Mouse (Mus musculus): ENCODE measurements at regions not wholly inside any gene's neighbourhood (a gene's known extent, or its start where the extent isn't known, plus 50 kb on each side); places are given as distances from the start of the nearest gene placed in this dataset.

DNA sequence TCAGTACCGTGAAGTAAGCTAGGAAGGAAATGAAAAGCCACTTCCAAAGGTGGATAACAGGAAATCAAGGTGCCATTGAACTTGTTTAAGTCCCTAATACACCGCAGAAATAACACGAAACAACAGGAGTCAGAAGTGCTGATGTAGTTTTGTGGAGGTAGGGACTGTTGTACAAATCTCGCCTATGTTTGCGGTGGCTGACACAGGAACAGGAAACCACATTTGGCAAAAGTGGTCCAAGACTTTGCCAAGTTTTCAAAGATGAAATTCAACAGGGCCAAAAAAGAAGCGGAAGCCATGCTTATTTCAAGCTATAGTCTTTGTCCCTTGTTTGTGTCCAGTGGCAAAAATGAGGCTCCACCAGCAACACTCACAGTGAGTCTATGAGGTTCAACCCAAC is 204.3 kb downstream of the Rpl36a-ps1 start:
- 82% methylated on average over 6 of the region's 6 CpGs for WGBS
- no peak for DNase-seq
- Histone ChIP-seq H3K4me1 (ENCODE audit: control insufficient read depth, insufficient read depth, low read length) (no peaks in the 10 kb centered on the region), H3K36me3 (ENCODE audit: control insufficient read depth, insufficient read depth, low read length) (no peaks in the 10 kb centered on the region), H3K27me3 (replicated peaks; ENCODE audit: control insufficient read depth, insufficient read depth, low read length) (no peaks in the 10 kb centered on the region), H3K27ac (ENCODE audit: insufficient read depth, low read depth, low read length) (no peak overlapping the region), H3K4me3 (ENCODE audit: insufficient read depth, low read depth, low read length) (no peak overlapping the region)
- TF ChIP-seq POLR2A (IDR thresholded peaks at IDR 0.05; ENCODE audit: low read depth, low read length) (no peak), CTCF (conservative IDR thresholded peaks at IDR 0.05; ENCODE audit: insufficient read depth, insufficient read length, low read depth, low read length) (no peak)

DNA sequence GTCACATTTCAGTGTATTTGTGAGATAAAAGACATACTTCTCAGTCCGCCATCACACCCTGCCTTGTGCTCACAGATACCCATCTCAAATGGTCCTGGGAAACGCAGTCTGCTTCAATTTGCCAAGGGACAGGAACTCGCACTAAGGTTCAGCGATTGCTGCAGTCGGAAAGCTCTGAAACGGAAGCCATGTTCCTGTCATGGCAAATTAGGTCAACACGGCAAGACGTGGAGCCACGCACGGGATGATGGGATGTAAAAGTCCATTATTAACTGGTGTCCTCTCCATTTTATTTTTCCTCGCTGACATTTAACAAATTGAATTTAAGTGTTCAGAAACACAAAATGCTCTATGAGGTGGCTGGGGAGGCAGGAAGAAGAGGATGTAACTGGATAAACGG is 212.4 kb downstream of the Rpl36a-ps1 start:
- Histone ChIP-seq H3K4me3 (ENCODE audit: insufficient read depth, low read depth, low read length) (no peak overlapping the region), H3K27ac (ENCODE audit: insufficient read depth, low read depth, low read length) (no peak overlapping the region), H3K27me3 (replicated peaks; ENCODE audit: control insufficient read depth, insufficient read depth, low read length) (no peaks in the 10 kb centered on the region), H3K4me1 (ENCODE audit: control insufficient read depth, insufficient read depth, low read length) (no peaks in the 10 kb centered on the region), H3K36me3 (ENCODE audit: control insufficient read depth, insufficient read depth, low read length) (no peaks in the 10 kb centered on the region)
- WGBS: 95% methylated on average over 12 of the region's 12 CpGs
- no peak for DNase-seq
- TF ChIP-seq POLR2A (IDR thresholded peaks at IDR 0.05; ENCODE audit: low read depth, low read length): no peak
- no peak for TF ChIP-seq CTCF (conservative IDR thresholded peaks at IDR 0.05; ENCODE audit: insufficient read depth, insufficient read length, low read depth, low read length)

DNA sequence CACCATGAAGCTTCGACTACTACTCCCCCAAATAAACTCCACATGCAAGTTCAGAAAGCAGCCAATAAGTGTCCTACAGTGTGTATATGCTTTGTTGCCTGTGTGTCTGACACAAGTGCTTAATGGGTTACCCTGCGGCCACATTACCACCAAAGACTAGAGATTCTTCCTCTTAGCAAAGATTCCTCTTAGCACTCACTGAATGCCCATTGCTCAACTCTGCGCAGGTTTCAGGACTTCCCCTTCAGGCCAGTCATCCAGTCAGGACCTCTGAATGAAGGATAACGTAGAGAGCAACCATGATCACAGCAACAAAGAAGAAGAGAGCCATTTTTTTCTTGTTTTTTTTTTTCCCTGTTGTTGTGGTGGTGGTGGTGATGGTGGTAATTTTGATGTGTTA is 222.0 kb downstream of the Rpl36a-ps1 start:
- TF ChIP-seq POLR2A (IDR thresholded peaks at IDR 0.05; ENCODE audit: low read depth, low read length) (no peak), CTCF (conservative IDR thresholded peaks at IDR 0.05; ENCODE audit: insufficient read depth, insufficient read length, low read depth, low read length) (no peak)
- no peaks in the 10 kb centered on the region for H3K36me3 ChIP-seq (ENCODE audit: control insufficient read depth, insufficient read depth, low read length)
- no peaks in the 10 kb centered on the region for H3K4me1 ChIP-seq (ENCODE audit: control insufficient read depth, insufficient read depth, low read length)
- DNase-seq: no peak
- no peaks in the 10 kb centered on the region for H3K27me3 ChIP-seq (replicated peaks; ENCODE audit: control insufficient read depth, insufficient read depth, low read length)
- H3K27ac ChIP-seq (ENCODE audit: insufficient read depth, low read depth, low read length): no peak overlapping the region
- 88% methylated on average over 4 of the region's 4 CpGs for WGBS
- no peak overlapping the region for H3K4me3 ChIP-seq (ENCODE audit: insufficient read depth, low read depth, low read length)

DNA sequence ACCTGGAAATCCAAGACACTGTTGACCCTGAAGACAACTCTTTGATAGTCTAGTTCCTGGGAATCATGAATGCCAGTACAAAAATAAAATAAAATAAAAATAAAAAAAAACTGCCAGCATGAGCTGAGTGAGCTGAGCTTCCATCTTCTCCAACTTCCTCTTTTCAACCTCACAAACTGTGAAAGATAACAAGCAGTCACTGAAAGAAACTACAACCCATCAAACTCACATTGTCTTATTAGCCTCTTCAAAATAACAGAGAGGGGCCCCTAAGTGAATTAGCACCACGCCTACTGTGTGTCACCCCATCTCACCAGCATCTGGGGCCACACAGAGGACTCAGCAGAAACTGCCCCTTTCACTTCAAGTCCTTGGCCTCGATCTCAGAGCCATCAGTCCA is 225.3 kb downstream of the Rpl36a-ps1 start:
- Histone ChIP-seq H3K27me3 (replicated peaks; ENCODE audit: control insufficient read depth, insufficient read depth, low read length) (no peaks in the 10 kb centered on the region), H3K4me1 (ENCODE audit: control insufficient read depth, insufficient read depth, low read length) (no peaks in the 10 kb centered on the region), H3K27ac (ENCODE audit: insufficient read depth, low read depth, low read length) (no peak overlapping the region), H3K36me3 (ENCODE audit: control insufficient read depth, insufficient read depth, low read length) (no peaks in the 10 kb centered on the region), H3K4me3 (ENCODE audit: insufficient read depth, low read depth, low read length) (no peak overlapping the region)
- no peak for DNase-seq
- TF ChIP-seq CTCF (conservative IDR thresholded peaks at IDR 0.05; ENCODE audit: insufficient read depth, insufficient read length, low read depth, low read length) (no peak), POLR2A (IDR thresholded peaks at IDR 0.05; ENCODE audit: low read depth, low read length) (no peak)
- 80% methylated on average over 2 of the region's 2 CpGs for WGBS

DNA sequence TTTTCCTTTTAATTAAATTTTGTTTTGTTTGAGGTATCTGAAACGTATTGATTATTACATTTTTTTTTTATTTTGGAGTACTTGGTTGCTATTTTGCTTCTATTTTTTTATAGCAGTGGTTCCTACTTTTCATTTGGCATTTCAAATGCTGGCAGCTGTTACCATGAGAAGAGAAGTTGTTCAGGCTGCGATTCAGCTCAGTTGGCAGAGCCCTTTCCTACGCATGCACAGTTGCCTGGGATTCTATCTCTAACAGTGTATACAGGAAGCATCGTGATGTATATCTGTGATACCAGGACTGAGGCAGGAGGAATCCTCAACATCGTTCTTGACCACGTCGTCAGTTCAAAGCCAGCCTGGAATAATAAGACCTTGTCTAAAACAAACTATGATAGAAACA is 226.6 kb downstream of the Rpl36a-ps1 start:
- H3K4me1 ChIP-seq (ENCODE audit: control insufficient read depth, insufficient read depth, low read length): no peaks in the 10 kb centered on the region
- no peak overlapping the region for H3K4me3 ChIP-seq (ENCODE audit: insufficient read depth, low read depth, low read length)
- no peak for DNase-seq
- no peaks in the 10 kb centered on the region for H3K27me3 ChIP-seq (replicated peaks; ENCODE audit: control insufficient read depth, insufficient read depth, low read length)
- H3K36me3 ChIP-seq (ENCODE audit: control insufficient read depth, insufficient read depth, low read length): no peaks in the 10 kb centered on the region
- TF ChIP-seq CTCF (conservative IDR thresholded peaks at IDR 0.05; ENCODE audit: insufficient read depth, insufficient read length, low read depth, low read length) (no peak), POLR2A (IDR thresholded peaks at IDR 0.05; ENCODE audit: low read depth, low read length) (no peak)
- WGBS: 80% methylated on average over 7 of the region's 7 CpGs
- H3K27ac ChIP-seq (ENCODE audit: insufficient read depth, low read depth, low read length): no peak overlapping the region

DNA sequence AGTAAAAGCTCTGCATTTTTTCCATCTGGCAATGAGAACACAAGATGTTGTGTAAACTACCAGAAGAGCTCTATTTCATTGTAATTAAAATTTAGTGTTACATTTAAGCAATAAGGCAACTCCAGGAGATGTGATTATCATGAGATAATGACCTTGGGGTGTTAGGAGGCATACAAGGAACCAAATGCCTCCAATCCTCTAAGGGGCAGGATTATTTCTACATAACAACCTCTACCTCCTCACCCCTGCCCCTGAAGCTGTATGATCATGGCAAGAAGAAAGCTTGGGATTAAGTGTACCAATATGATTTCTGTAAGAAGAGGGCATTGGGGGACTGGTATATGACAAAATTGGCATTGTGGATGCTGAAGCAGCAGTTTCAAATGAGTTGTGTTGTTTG is 228.8 kb downstream of the Rpl36a-ps1 start:
- Histone ChIP-seq H3K4me3 (ENCODE audit: insufficient read depth, low read depth, low read length) (no peak overlapping the region), H3K27me3 (replicated peaks; ENCODE audit: control insufficient read depth, insufficient read depth, low read length) (no peaks in the 10 kb centered on the region), H3K27ac (ENCODE audit: insufficient read depth, low read depth, low read length) (no peak overlapping the region), H3K36me3 (ENCODE audit: control insufficient read depth, insufficient read depth, low read length) (no peaks in the 10 kb centered on the region), H3K4me1 (ENCODE audit: control insufficient read depth, insufficient read depth, low read length) (no peaks in the 10 kb centered on the region)
- TF ChIP-seq POLR2A (IDR thresholded peaks at IDR 0.05; ENCODE audit: low read depth, low read length): no peak
- TF ChIP-seq CTCF (conservative IDR thresholded peaks at IDR 0.05; ENCODE audit: insufficient read depth, insufficient read length, low read depth, low read length): no peak
- no peak for DNase-seq

DNA sequence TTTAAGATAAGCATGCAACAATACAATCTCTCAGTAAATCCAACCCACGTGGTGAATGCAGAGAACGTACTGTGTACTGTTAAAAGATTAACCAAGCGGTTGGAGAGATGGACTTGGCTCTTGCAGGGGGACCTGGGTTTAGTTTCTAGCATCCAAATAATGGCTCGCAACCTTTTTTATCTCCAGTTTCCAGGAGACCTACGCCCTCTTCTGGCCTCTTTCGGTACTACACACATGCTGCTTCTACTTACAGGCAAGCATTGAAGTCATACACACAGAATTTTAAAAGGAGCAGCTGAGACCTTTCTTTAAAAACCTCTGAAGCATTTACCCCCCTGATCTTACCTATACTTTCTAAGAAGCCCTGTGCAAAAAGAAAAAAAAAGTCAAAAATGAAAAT is 243.4 kb downstream of the Rpl36a-ps1 start:
- DNase-seq: no peak
- H3K27ac ChIP-seq (ENCODE audit: insufficient read depth, low read depth, low read length): no peak overlapping the region
- TF ChIP-seq POLR2A (IDR thresholded peaks at IDR 0.05; ENCODE audit: low read depth, low read length) (no peak), CTCF (conservative IDR thresholded peaks at IDR 0.05; ENCODE audit: insufficient read depth, insufficient read length, low read depth, low read length) (no peak)
- no peak overlapping the region for H3K4me3 ChIP-seq (ENCODE audit: insufficient read depth, low read depth, low read length)
- no peaks in the 10 kb centered on the region for H3K4me1 ChIP-seq (ENCODE audit: control insufficient read depth, insufficient read depth, low read length)
- no peaks in the 10 kb centered on the region for H3K36me3 ChIP-seq (ENCODE audit: control insufficient read depth, insufficient read depth, low read length)
- 88% methylated on average over 6 of the region's 6 CpGs for WGBS
- H3K27me3 ChIP-seq (replicated peaks; ENCODE audit: control insufficient read depth, insufficient read depth, low read length): no peaks in the 10 kb centered on the region

Data from kidney, adult 2 months (tissue).